Mouse (Mus musculus) Patski (cell line): ENCODE results near the gene Slc2a4. TPM values are rescaled to one million over a fixed set of nuclear protein-coding genes. Genes with fewer than 3 reads are reported as not detected.

Experiments
- ATAC-seq: fragments of 100-300 bp; one replicate; pipeline ENCODE4 v1.8.0; 2021
- CTCF ChIA-PET: fragments of 350-600 bp; sonication (Branson Sonifier 250); formaldehyde crosslinking; loops from one replicate; lab custom pipeline; 2022; ENCODE audit warnings: inconsistent platforms; lab: Charles Lee
- POLR2A ChIA-PET: fragments of 350-600 bp; sonication (Branson Sonifier 250); formaldehyde crosslinking; loops from one replicate; lab custom pipeline; 2022; ENCODE audit warnings: antibody characterized with exemption, inconsistent platforms; lab: Charles Lee
- DNase-seq: peaks from one replicate; pipeline ENCODE4 v3.0.0-alpha.2; 2011; ENCODE audit warnings: low read depth, low spot score
- H3K27me3 ChIP-seq: fragments of 371-371 bp; one replicate; pipeline ENCODE4 v1.5.1; 2021
- CTCF ChIP-seq: fragments of 100-300 bp; IDR thresholded peaks from one replicate; pipeline ENCODE4 v1.5.1; 2021
- in situ Hi-C: fragments of 300-500 bp; cut with MboI; formaldehyde crosslinking; loops from 3 replicates; pipeline ENCODE4 v1.11.1; 2018; ENCODE audit warnings: low pct_unique_long_range_greater_than_20kb, mixed read lengths
- polyA plus RNA-seq: library from polyadenylated mRNA; unstranded; gene quantifications from one replicate; pipeline ENCODE4 v1.2.3, GENCODE M21; 2021

Gene Slc2a4
- polyA plus RNA-seq, 1 experiment from 2014 or later: 0.13 TPM

- no peak for ATAC-seq
- H3K27me3 ChIP-seq: peaks cover 15% of the 10 kb centered on the region
- in situ Hi-C loops: no loop called here
- no peak for DNase-seq
- ChIA-PET POLR2A (interaction anchor here (0.6 to 0.7 kb wide), 2 partner anchors 10 to 32 kb away, joined by 3 read pairs; partner anchors contain the start of gene Gps2), CTCF (interaction anchor here (2.0 kb wide), 1 partner anchor 13 kb away, joined by 6 read pairs; no protein-coding TSS in a partner anchor)
- TF ChIP-seq CTCF: no peak
Measured at GRCm38 (mm10) chr11:69945997-69946891, 1.7 kb downstream of the Slc2a4 start.

DNA sequence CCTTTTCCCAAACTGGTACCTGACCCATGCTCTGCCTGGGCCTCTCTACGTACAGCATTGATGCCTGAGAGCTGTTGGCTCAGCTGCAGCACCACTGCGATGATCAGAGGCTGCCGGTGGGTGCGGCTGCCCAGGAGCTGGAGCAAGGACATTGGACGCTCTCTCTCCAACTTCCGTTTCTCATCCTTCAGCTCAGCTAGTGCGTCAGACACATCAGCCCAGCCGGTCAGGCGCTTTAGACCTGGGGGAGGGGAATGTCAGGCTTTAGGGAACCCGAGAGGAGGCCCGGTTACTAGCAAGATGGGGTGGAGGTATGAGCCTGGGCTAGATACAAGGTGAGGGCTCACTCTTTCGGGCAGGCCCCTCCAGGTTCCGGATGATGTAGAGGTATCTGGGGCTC is 2.8 kb downstream of the Slc2a4 start:
- peaks cover 17% of the 10 kb centered on the region for H3K27me3 ChIP-seq
- in situ Hi-C loops: no loop called here
- POLR2A ChIA-PET: no interaction called here
- TF ChIP-seq CTCF: no peak
- CTCF ChIA-PET: interaction anchor here (2.0 kb wide), 1 partner anchor 12 kb away, joined by 6 read pairs; no protein-coding TSS in a partner anchor
- DNase-seq: no peak
- ATAC-seq: no peak

DNA sequence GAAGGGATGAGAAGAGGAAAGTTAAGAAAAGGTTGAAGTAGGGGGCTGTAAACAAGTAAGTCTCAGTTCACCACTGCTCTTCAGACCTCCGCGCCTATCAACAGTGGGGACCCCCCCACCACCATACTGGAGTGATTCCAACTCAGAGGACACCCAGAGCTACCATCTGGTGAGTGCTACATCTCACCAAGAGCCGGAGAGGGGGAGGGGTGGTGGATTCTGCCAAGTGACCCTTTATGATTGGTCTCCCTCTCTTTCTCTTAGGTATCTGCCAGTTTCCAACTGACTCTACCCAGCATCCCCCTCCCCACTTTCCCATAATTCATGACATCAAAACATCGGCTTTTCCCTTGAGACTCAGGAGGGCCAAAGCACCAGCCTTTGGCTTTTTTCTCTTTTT is 7.0 kb downstream of the Slc2a4 start:
- ChIA-PET POLR2A (no interaction called here), CTCF (no interaction called here)
- in situ Hi-C loops: no loop called here

GRCm38 (mm10) chr11:69939731-69940130 is 8.3 kb downstream of the Slc2a4 start:
- CTCF ChIA-PET: interaction anchor here (3.7 kb wide), 1 partner anchor 9 kb away, joined by 26 read pairs; the partner anchor contains the start of gene Slc2a4
- H3K27me3 ChIP-seq: peaks cover 22% of the 10 kb centered on the region
- POLR2A ChIA-PET: interaction anchor here (0.6 kb wide), 1 partner anchor 37 kb away, joined by 3 read pairs; no protein-coding TSS in a partner anchor
- ATAC-seq (no peak), DNase-seq (no peak)
- in situ Hi-C loops: loop anchor here (10.0 kb wide), 1 partner anchor 275 kb away; the partner anchor contains the start of gene Slc16a11
- TF ChIP-seq CTCF: no peak

More for the DNA sequence above, 7.0 kb downstream of the Slc2a4 start:
- DNase-seq: no peak
- TF ChIP-seq CTCF: no peak
- ATAC-seq: no peak
- peaks cover 24% of the 10 kb centered on the region for H3K27me3 ChIP-seq

DNA sequence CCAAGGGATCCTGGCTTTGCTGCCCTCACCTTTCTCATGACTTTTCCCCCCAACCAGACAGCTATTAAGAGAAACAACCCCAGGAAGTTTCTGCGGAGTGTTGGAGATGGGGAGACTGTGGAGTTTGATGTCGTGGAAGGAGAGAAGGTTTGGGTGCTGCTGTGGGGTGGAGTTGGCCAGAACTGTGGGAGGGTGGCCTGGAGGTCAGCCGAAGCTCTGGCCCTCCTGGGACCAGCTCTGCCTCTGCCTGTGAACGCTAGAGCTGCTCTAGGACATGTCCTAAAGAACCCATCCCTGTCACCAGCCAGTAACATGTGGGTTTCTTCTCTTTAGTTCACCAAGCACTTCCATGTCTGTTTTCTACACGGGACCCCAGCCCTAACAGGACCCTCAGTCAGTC is 8.8 kb downstream of the Slc2a4 start:
- in situ Hi-C loops: loop anchor here (10.0 kb wide), 1 partner anchor 276 kb away; the partner anchor contains the start of gene Slc16a11

DNA sequence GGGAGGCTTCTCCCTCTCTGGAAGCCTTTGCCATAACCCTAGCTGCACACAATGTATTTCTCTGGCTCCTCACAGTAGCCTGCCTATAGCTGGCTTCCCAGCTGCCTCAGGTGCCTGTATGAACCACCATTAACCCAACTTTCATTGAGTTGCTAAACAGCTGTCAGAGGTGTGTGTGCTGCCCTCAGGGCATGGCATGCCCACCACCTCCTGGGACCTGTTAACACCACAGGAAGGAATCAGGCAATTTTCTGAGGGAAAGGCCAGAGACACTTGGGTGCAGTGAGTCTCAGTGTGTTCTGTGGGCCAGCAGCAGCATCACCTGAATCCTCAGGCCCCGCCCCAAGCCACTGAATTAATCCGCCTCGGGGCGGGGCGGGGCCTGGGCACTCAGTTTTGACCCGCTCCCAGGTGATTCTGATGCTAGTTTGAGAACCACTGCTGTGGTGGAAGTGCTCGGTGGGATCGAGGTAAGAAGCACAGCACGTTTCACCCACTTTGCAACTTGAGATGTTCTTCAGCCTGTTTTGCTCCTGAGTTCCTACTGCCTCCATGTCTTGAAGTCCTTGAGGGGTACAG is 9.5 kb downstream of the Slc2a4 start:
- CTCF ChIA-PET: interaction anchor here (1.4 to 3.7 kb wide), 2 partner anchors 10 to 15 kb away, joined by 3 to 26 read pairs; partner anchors contain the start of gene Slc2a4
- DNase-seq (no peak), ATAC-seq (no peak)
- H3K27me3 ChIP-seq: peaks cover 14% of the 10 kb centered on the region
- POLR2A ChIA-PET: no interaction called here
- in situ Hi-C loops: loop anchor here (10.0 kb wide), 1 partner anchor 276 kb away; the partner anchor contains the start of gene Slc16a11
- TF ChIP-seq CTCF: no peak

More for the DNA sequence above, 8.8 kb downstream of the Slc2a4 start:
- no peak for TF ChIP-seq CTCF
- ChIA-PET CTCF (interaction anchor here (3.7 kb wide), 1 partner anchor 9 kb away, joined by 26 read pairs; the partner anchor contains the start of gene Slc2a4), POLR2A (interaction anchor here (0.6 kb wide), 1 partner anchor 36 kb away, joined by 3 read pairs; no protein-coding TSS in a partner anchor)
- peaks cover 18% of the 10 kb centered on the region for H3K27me3 ChIP-seq
- DNase-seq (no peak), ATAC-seq (no peak)

- POLR2A ChIA-PET: interaction anchor here (1.1 to 2.0 kb wide), 2 partner anchors 13 to 17 kb away, joined by 3 to 7 read pairs; partner anchors contain the start of gene Eif5a
- DNase-seq (no peak), ATAC-seq (no peak)
- in situ Hi-C loops: loop anchor here (10.0 kb wide), 1 partner anchor 277 kb away; the partner anchor contains the start of gene Slc16a11
- TF ChIP-seq CTCF: no peak
- CTCF ChIA-PET: interaction anchor here (0.9 to 3.7 kb wide), 3 partner anchors 11 to 61 kb away, joined by 3 to 26 read pairs (median 3); partner anchors contain the start of gene Slc2a4
- peaks cover 9% of the 10 kb centered on the region for H3K27me3 ChIP-seq
Measured at GRCm38 (mm10) chr11:69937834-69938233, 10.2 kb downstream of the Slc2a4 start.

- H3K27me3 ChIP-seq: peaks cover 9% of the 10 kb centered on the region
- in situ Hi-C loops: loop anchor here (10.0 kb wide), 1 partner anchor 277 kb away; the partner anchor contains the start of gene Slc16a11
- POLR2A ChIA-PET: interaction anchor here (1.1 to 2.0 kb wide), 2 partner anchors 14 to 17 kb away, joined by 3 to 7 read pairs; partner anchors contain the start of gene Eif5a
- ATAC-seq: no peak
- TF ChIP-seq CTCF: no peak
- no peak for DNase-seq
- CTCF ChIA-PET: interaction anchor here (0.9 to 3.7 kb wide), 4 partner anchors 11 to 60 kb away, joined by 3 to 26 read pairs (median 3); partner anchors contain the start of gene Slc2a4
Measured at GRCm38 (mm10) chr11:69937385-69937784, 10.6 kb downstream of the Slc2a4 start.

DNA sequence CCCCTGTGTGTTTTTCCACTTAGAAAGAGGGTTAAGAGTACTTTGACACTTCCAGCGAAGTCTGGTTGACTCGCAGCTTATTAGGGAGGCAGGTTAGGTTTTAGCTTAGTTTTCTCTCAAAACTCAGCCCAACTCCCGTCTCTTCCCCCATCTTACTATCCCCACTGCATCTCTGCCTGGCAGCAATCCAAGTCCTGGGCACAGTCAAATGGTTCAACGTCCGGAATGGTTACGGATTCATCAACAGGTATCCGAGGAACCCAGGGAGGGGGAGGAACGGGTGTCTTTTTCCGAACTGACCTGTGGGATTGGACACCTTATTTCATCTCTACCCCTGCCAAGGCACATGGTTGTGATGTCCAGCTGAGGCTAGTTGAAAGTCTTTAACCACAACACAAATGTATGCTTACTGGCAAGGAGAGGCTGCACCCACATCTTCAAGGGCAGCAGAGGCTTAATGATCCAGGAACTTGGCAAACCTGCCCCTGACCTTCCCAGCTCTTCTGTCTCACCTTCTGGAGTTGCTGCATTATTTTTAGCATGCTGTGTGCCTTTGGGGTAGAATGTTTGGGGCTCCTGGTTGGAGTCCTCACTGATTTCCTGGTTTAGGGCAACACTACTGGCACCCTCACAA is 11.2 kb downstream of the Slc2a4 start:
- DNase-seq: no peak
- no peak for ATAC-seq
- ChIA-PET CTCF (interaction anchor here (0.9 to 3.7 kb wide), 5 partner anchors 12 to 60 kb away, joined by 3 to 26 read pairs (median 3); partner anchors contain the start of genes Kctd11 and Slc2a4), POLR2A (interaction anchor here (0.7 to 2.0 kb wide), 3 partner anchors 10 to 16 kb away, joined by 3 to 7 read pairs (median 3); partner anchors contain the start of gene Eif5a)
- TF ChIP-seq CTCF: no peak
- H3K27me3 ChIP-seq: peaks cover 9% of the 10 kb centered on the region
- in situ Hi-C loops: loop anchor here (10.0 kb wide), 1 partner anchor 278 kb away; the partner anchor contains the start of gene Slc16a11
